8 mouse cellular contexts compared by ENCODE assay signal in the genomic region with DNA sequence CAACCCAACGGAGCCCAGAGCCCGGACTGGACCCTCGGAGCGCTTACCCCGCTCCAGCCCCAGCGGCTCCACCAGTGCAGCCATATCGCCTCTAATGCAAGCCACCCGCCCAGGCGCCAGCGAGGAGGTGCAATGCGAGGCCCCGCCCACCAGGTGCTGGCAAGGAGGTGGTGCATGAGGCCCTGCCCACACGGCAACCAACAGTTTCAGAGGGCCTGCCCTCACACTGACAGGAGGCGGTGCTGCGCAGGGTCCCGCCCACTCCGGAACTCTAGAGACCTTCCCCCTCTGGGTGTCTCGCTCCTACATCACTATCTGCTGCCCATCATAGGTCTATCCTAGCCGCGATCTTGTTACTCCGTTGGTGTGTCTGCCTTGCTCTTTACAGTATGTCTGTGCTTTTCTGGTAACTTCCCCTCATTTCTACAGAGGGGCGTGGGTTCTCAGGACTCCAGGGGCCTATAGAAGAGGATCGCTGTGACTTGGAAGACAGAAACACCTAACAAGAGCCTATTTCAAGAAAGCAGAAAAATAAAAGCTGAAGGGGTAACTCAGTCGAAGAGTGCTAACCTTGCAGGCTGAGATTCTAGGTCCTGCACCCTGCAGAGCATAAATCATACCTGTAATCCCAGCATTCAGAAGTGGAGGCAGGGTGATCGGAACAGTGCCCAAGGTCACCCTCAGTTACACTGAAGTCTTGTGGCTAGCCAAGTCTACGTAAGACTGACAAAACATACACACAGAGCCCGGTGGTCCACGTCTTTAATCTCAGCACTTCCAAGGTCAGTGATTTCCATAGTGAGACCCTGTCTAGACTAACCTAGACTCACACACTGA. TPM values are rescaled to one million over a fixed set of nuclear protein-coding genes. Genes with fewer than 3 reads are reported as not detected.
A peak's percentile ranks its signal among the peaks of the same experiment; 100 is the strongest.
DNase-seq lines count a peak whose midpoint lies in the region; ATAC-seq and TF ChIP-seq lines count a peak whose summit lies in the region.

Gene Lin7b (minus strand): TSS at position 109 of the 837 bp plus-strand sequence.

- TF ChIP-seq RAD21 in CH12.LX (IDR thresholded peaks at IDR 0.05; ENCODE audit: low read depth, low read length) = no peak

- in situ Hi-C loops in CH12.LX (cut with MboI; ENCODE audit: low pct_ligation_motif_present, low pct_unique_long_range_greater_than_20kb, low sequenced_read_pairs) = no loop called here

- peaks cover 37 to 71% of the 10 kb centered on the region in 2 experiments for H3K36me3 ChIP-seq in CH12.LX (replicated peaks in 1 of 2; ENCODE audit: control insufficient read depth in 1 of 2, insufficient read depth in 1 of 2, low read length in 1 of 2)
- peaks cover 41% of the 10 kb centered on the region for H3K36me3 ChIP-seq in forebrain, embryonic 13.5 days (ENCODE audit: poor library complexity, severe bottlenecking)
- H3K36me3 ChIP-seq in heart, postnatal 0 days (replicated peaks; ENCODE audit: control insufficient read depth, insufficient read depth, low read length) = peaks cover 29% of the 10 kb centered on the region
- peaks cover 18% of the 10 kb centered on the region for H3K36me3 ChIP-seq in liver, embryonic 14.5 days (replicated peaks; ENCODE audit: control insufficient read depth, insufficient read depth, low read depth)
- peaks cover 5% of the 10 kb centered on the region for H3K36me3 ChIP-seq in neural tube, embryonic 11.5 days (ENCODE audit: control insufficient read depth, insufficient read depth, low read length)
- peaks cover 9% of the 10 kb centered on the region; the same call in 1 of the 2 replicates for H3K36me3 ChIP-seq in stomach, embryonic 16.5 days (ENCODE audit: control insufficient read depth, insufficient read depth, low read length)

- no peak for TF ChIP-seq EP300 in CH12.LX (IDR thresholded peaks at IDR 0.05; ENCODE audit: low read length)
- no peak for TF ChIP-seq EP300 in heart, postnatal 0 days (IDR thresholded peaks at IDR 0.05; ENCODE audit: low read depth)
- TF ChIP-seq EP300 in liver, embryonic 14.5 days (IDR thresholded peaks at IDR 0.05; ENCODE audit: low read depth) = no peak

- H3K9me3 ChIP-seq in CH12.LX (replicated peaks; ENCODE audit: low read length) = no peaks in the 10 kb centered on the region
- no peaks in the 10 kb centered on the region for H3K9me3 ChIP-seq in forebrain, embryonic 13.5 days (replicated peaks)
- H3K9me3 ChIP-seq in heart, postnatal 0 days (replicated peaks; ENCODE audit: control insufficient read depth, low read length) = no peaks in the 10 kb centered on the region
- no peaks in the 10 kb centered on the region for H3K9me3 ChIP-seq in liver, embryonic 14.5 days (ENCODE audit: control insufficient read depth, low read length)
- H3K9me3 ChIP-seq in neural tube, embryonic 11.5 days (ENCODE audit: control insufficient read depth, low read length) = no peaks in the 10 kb centered on the region
- H3K9me3 ChIP-seq in stomach, embryonic 16.5 days (replicated peaks; ENCODE audit: control insufficient read depth, low read length) = no peaks in the 10 kb centered on the region

- H3K4me2 ChIP-seq in CH12.LX (ENCODE audit: insufficient read depth, low read depth, poor library complexity, severe bottlenecking) = no peak within 1 kb of the TSS
- H3K4me2 ChIP-seq in forebrain, embryonic 13.5 days = peak within 1 kb of the TSS; percentile 90
- peak within 1 kb of the TSS; percentile 88 for H3K4me2 ChIP-seq in heart, postnatal 0 days (ENCODE audit: low read depth, low read length)
- H3K4me2 ChIP-seq in liver, embryonic 14.5 days (ENCODE audit: low read depth) = peak within 1 kb of the TSS; percentile 79
- peak within 1 kb of the TSS; percentile 85 for H3K4me2 ChIP-seq in neural tube, embryonic 11.5 days (ENCODE audit: low read depth)
- H3K4me2 ChIP-seq in stomach, embryonic 16.5 days (ENCODE audit: low read depth, low read length) = peak within 1 kb of the TSS; percentile 99

- H3K4me3 ChIP-seq in CH12.LX (replicated peaks in 1 of 3; ENCODE audit: low read depth in 2 of 3, low read length in 2 of 3, poor library complexity in 1 of 3) = no peak within 1 kb of the TSS
- peak within 1 kb of the TSS; percentile 46 for H3K4me3 ChIP-seq in forebrain, embryonic 13.5 days
- H3K4me3 ChIP-seq in heart, postnatal 0 days (ENCODE audit: low read depth, low read length) = peak within 1 kb of the TSS; percentile 51
- H3K4me3 ChIP-seq in liver, embryonic 14.5 days (ENCODE audit: insufficient read depth in 1 of 2, low read depth in 2 of 2, low read length in 2 of 2) = peak within 1 kb of the TSS; percentile 7 to 53
- H3K4me3 ChIP-seq in neural tube, embryonic 11.5 days (ENCODE audit: low read depth, low read length) = peak within 1 kb of the TSS; percentile 43
- peak within 1 kb of the TSS; percentile 60 for H3K4me3 ChIP-seq in stomach, embryonic 16.5 days (replicated peaks; ENCODE audit: low read length)

- DNase-seq in CH12.LX (ENCODE audit: extremely low read depth) = peak; percentile 31
- DNase-seq in heart, postnatal 0 days (ENCODE audit: low spot score) = peak; percentile 63
- peak; percentile 91 to 95 for DNase-seq in kidney, postnatal 36 days
- peak; percentile 71 to 81 (median 76) for DNase-seq in liver, embryonic 14.5 days (ENCODE audit: low read depth in 3 of 3, low spot score in 3 of 3)
- DNase-seq in neural tube, embryonic 11.5 days (ENCODE audit: low spot score) = peak; percentile 86

- H3K79me2 ChIP-seq in CH12.LX (replicated peaks; ENCODE audit: control insufficient read depth, extremely low read depth, insufficient read depth, poor library complexity, severe bottlenecking) = no peaks in the 10 kb centered on the region

- WGBS in forebrain, embryonic 13.5 days = 11% methylated on average over 28 of the region's 28 CpGs
- 8% methylated on average over 28 of the region's 28 CpGs for WGBS in heart, postnatal 0 days
- 8% methylated on average over 28 of the region's 28 CpGs for WGBS in liver, embryonic 14.5 days (ENCODE audit: insufficient replicate concordance)
- 12% methylated on average over 28 of the region's 28 CpGs for WGBS in neural tube, embryonic 11.5 days
- 9% methylated on average over 28 of the region's 28 CpGs for WGBS in stomach, embryonic 16.5 days

- dilution Hi-C loops in CH12.LX (cut with MboI; ENCODE audit: extremely low pct_ligation_motif_present, extremely low pct_unique_long_range_greater_than_20kb, low sequenced_read_pairs) = no loop called here

- TF ChIP-seq POLR2A in CH12.LX (IDR thresholded peaks at IDR 0.05; ENCODE audit: low read depth, low read length) = no peak; the same call in 1 of the 2 replicates

- H3K27me3 ChIP-seq in CH12.LX (replicated peaks) = peaks cover 9% of the 10 kb centered on the region
- peaks cover 20% of the 10 kb centered on the region for H3K27me3 ChIP-seq in forebrain, embryonic 13.5 days
- peaks cover 27% of the 10 kb centered on the region for H3K27me3 ChIP-seq in heart, postnatal 0 days (ENCODE audit: control insufficient read depth, insufficient read depth, low read length)
- peaks cover 33% of the 10 kb centered on the region for H3K27me3 ChIP-seq in liver, embryonic 14.5 days (ENCODE audit: control insufficient read depth, insufficient read depth, low read length)
- peaks cover 20% of the 10 kb centered on the region for H3K27me3 ChIP-seq in neural tube, embryonic 11.5 days (ENCODE audit: control insufficient read depth, insufficient read depth, low read length)
- peaks cover 18% of the 10 kb centered on the region for H3K27me3 ChIP-seq in stomach, embryonic 16.5 days (ENCODE audit: control insufficient read depth, insufficient read depth, low read length)

- TF ChIP-seq CTCF in CH12.LX (conservative IDR thresholded peaks at IDR 0.05 in 1 of 2, IDR thresholded peaks at IDR 0.05 in 1 of 2; ENCODE audit: low read depth in 2 of 2, low read length in 2 of 2) = no peak
- no peak for TF ChIP-seq CTCF in heart, postnatal 0 days (IDR thresholded peaks at IDR 0.05; ENCODE audit: low read depth)
- TF ChIP-seq CTCF in liver, embryonic 14.5 days (IDR thresholded peaks at IDR 0.05; ENCODE audit: low read depth) = peak; percentile 49; the same call in 1 of the 2 replicates

- peak; percentile 45; the same call in 1 of the 2 replicates for ATAC-seq in cerebellum, adult (ENCODE audit: insufficient number of reproducible peaks, low FRiP score, low TSS enrichment)
- ATAC-seq in forebrain, embryonic 13.5 days = peak; percentile 52
- peak; percentile 62 for ATAC-seq in heart, postnatal 0 days (ENCODE audit: insufficient read depth, low read depth)
- peak; percentile 72 for ATAC-seq in liver, embryonic 14.5 days (ENCODE audit: insufficient read depth)
- peak; percentile 65 for ATAC-seq in neural tube, embryonic 11.5 days (ENCODE audit: insufficient read depth, low FRiP score, low TSS enrichment)
- ATAC-seq in stomach, embryonic 16.5 days (ENCODE audit: insufficient read depth, low FRiP score) = peak; percentile 80

- peaks cover 6 to 16% of the 10 kb centered on the region in 2 experiments for H3K4me1 ChIP-seq in CH12.LX (ENCODE audit: control insufficient read depth in 1 of 2, insufficient read depth in 2 of 2)
- H3K4me1 ChIP-seq in forebrain, embryonic 13.5 days = peaks cover 30% of the 10 kb centered on the region
- peaks cover 27% of the 10 kb centered on the region for H3K4me1 ChIP-seq in heart, postnatal 0 days (ENCODE audit: control insufficient read depth, insufficient read depth)
- peaks cover 5 to 10% of the 10 kb centered on the region in 2 experiments; a peak in 3 of 4 replicates for H3K4me1 ChIP-seq in liver, embryonic 14.5 days (replicated peaks; ENCODE audit: control insufficient read depth in 2 of 2, insufficient read depth in 2 of 2, low read length in 1 of 2)
- peaks cover 13% of the 10 kb centered on the region for H3K4me1 ChIP-seq in neural tube, embryonic 11.5 days (ENCODE audit: control insufficient read depth, insufficient read depth, low read length)
- H3K4me1 ChIP-seq in stomach, embryonic 16.5 days (ENCODE audit: control insufficient read depth, insufficient read depth, low read length) = peaks cover 23% of the 10 kb centered on the region

- H3K27ac ChIP-seq in CH12.LX (ENCODE audit: insufficient read depth, low read depth) = no peak within 1 kb of the TSS
- H3K27ac ChIP-seq in forebrain, embryonic 13.5 days = no peak within 1 kb of the TSS
- H3K27ac ChIP-seq in heart, postnatal 0 days (ENCODE audit: low read depth) = no peak within 1 kb of the TSS
- no peak within 1 kb of the TSS for H3K27ac ChIP-seq in liver, embryonic 14.5 days
- no peak within 1 kb of the TSS for H3K27ac ChIP-seq in neural tube, embryonic 11.5 days (ENCODE audit: low read depth, low read length)
- no peak within 1 kb of the TSS for H3K27ac ChIP-seq in stomach, embryonic 16.5 days (ENCODE audit: low read length)

- H3K9ac ChIP-seq in CH12.LX (ENCODE audit: insufficient read depth, low read depth) = no peak within 1 kb of the TSS
- H3K9ac ChIP-seq in forebrain, embryonic 13.5 days = peak within 1 kb of the TSS; percentile 69
- H3K9ac ChIP-seq in heart, postnatal 0 days (replicated peaks; ENCODE audit: low read depth, low read length) = 0 out of 2 replicates have a peak within 1 kb of the TSS, but pooled peaks have one; percentile 2
- no peak within 1 kb of the TSS for H3K9ac ChIP-seq in liver, embryonic 14.5 days (replicated peaks)
- H3K9ac ChIP-seq in neural tube, embryonic 11.5 days (ENCODE audit: low read length) = peak within 1 kb of the TSS; percentile 52
- H3K9ac ChIP-seq in stomach, embryonic 16.5 days (ENCODE audit: low read length) = peak within 1 kb of the TSS; percentile 71

RNA-seq across cellular contexts. Expression of gene Lin7b, which starts in this region (rescaled TPM):
- 4.4 and 5.0 TPM in 2 replicates for total RNA-seq in CH12.LX (2012; rRNA removed)
- 3.5 and 3.8 TPM in 2 replicates for total RNA-seq in CH12.LX (2014; rRNA removed)
- 7.4 and 10.4 TPM in 2 replicates for polyA plus RNA-seq in CH12.LX (2012; ENCODE audit: insufficient read length, low read depth)
- 2.9 and 4.5 TPM in 2 replicates for polyA plus RNA-seq in forebrain, embryonic 13.5 days (2015; fragmentation: Nextera tagmentation; extraction: Ambion mirVana)
- 0.46 TPM in 1 of 2 replicates, not detected in the other for total RNA-seq in heart, postnatal 0 days (2014; rRNA removed; ENCODE audit: low replicate concordance)
- polyA plus RNA-seq in heart, postnatal 0 days (2015; fragmentation: Nextera tagmentation; extraction: Ambion mirVana) = 2.2 and 2.3 TPM in 2 replicates
- 0.10 and 0.23 TPM in 2 replicates for polyA plus RNA-seq in liver, embryonic 14.5 days (2012; rRNA removed)
- polyA plus RNA-seq in liver, embryonic 14.5 days (2014; fragmentation: Nextera tagmentation; extraction: Ambion mirVana) = 0.20 TPM in 1 of 2 replicates, not detected in the other
- 1.6 and 3.4 TPM in 2 replicates for polyA plus RNA-seq in neural tube, embryonic 11.5 days (2014; fragmentation: Nextera tagmentation; extraction: Ambion mirVana)
- 4.6 and 5.5 TPM in 2 replicates for polyA plus RNA-seq in stomach, embryonic 16.5 days (2015; fragmentation: Nextera tagmentation; extraction: Ambion mirVana)

Comparison
In these comparisons a context has a peak if more than half of its experiments do, and no peak if none do; other contexts are left out.
1. Peak in DNase-seq, ATAC-seq, H3K4me3 ChIP-seq and H3K4me2 ChIP-seq in liver, embryonic 14.5 days; RNA of the gene not detected or under 1 TPM.
2. DNase-seq: peak in every context shown above with its lines; median percentile 93 in kidney, postnatal 36 days; 86 in neural tube, embryonic 11.5 days; 76 in liver, embryonic 14.5 days; 63 in heart, postnatal 0 days; 31 in CH12.LX.
3. H3K4me3 ChIP-seq: peak in forebrain, embryonic 13.5 days (single experiment), heart, postnatal 0 days (single experiment), neural tube, embryonic 11.5 days (single experiment) and stomach, embryonic 16.5 days (single experiment); none in CH12.LX (0 of 3).
4. H3K9ac ChIP-seq: peak in forebrain, embryonic 13.5 days (single experiment), heart, postnatal 0 days (single experiment), neural tube, embryonic 11.5 days (single experiment) and stomach, embryonic 16.5 days (single experiment); none in CH12.LX (single experiment) and liver, embryonic 14.5 days (single experiment).
5. Peak in every context shown above with its lines, with median percentiles within 50 percentile points of each other: ATAC-seq.